Mouse (Mus musculus): Measurements from ENCODE around the gene Wdr63.

The Wdr63 gene

GRCm38 (mm10) chr3:146107921-146108571 lies at the start of gene Wdr63:
Gene Wdr63 (minus strand): TSS chr3:146108130.
- DNase-seq: peak; percentile 79 to 81

- no peak for DNase-seq
Observed at GRCm38 (mm10) chr3:146156811-146157210, 48.9 kb upstream of the Wdr63 start.

DNA sequence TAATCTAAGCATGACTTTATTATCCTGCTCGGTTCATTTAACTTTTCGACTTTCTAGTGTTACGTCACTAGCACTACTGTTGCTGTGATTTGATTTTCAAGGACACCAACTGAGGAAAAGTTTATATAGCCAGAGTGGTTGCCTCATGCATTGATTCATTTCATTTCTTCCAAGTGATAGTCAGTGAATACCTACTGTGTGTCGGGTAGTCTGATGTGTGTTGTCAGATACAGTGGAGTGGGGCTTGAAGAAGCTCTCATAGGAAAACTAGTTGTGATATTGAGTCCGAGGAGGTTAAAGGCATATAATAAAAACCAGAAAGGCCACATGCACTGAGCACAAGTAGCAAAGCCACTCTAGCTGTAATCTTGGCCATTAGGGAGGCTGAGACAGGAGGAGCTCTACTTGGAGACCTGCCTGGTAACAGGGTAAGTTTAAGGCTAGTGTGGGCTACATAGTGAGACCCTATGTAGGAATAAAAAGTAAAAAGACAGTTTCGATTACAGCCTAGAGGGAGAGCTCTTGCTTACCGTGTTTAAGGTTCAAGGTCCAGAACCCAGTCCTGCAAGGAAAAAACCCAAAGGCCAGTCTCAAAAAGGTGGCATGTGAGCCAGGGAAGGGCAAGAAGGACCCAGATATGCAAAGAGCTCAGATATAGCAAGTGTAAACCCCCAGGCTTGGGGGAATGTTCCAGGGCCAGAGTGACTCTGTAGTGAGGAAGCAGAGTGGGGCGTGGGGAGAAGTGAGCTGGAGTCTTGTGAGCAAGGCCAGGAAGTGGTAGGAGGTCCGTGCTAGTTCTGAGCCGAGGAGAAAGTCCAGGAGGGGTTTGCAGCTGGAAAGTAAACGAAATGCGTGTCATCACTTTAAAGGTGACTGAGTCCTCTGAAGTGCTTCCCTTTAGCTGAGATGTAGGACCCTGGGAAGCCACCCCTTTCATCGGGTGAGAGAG lies 48.0 kb upstream of the Wdr63 start:
- no peak for DNase-seq

DNA sequence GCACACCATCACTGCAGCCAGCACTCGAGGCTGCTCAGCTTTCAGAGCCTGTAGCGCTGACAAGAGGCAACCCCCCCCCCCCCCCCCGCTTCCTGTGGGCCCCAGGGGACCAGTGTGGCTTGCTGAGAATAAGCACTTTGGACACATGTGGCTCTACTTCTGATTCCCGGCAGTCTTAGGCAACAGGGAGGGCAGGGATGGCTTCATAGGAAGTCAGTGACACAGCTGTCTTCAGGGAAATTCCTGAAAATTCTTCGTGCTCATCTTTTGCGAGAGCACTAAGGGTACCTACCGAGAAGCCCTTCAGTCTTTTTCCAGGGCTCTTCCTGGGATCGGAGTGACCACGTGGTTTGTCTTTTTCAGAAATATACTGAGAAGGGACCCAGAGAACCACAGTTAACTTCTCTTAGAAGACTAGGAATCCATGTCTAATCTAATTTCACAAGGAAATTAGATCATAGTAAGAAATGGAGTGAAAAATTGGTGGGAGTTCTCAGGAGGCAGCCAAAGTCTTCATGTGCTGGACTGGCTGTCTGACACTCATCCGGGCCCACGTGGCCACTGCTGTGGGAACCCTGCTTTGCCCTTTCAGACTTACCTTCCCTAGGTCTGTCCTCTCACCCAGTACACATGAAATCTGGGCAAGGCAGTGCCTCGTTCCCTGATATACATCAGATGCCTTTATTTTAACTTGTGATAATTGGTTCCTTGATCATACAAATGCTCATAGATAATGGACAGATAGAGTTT lies 46.1 kb upstream of the Wdr63 start:
- no peak for DNase-seq

DNA sequence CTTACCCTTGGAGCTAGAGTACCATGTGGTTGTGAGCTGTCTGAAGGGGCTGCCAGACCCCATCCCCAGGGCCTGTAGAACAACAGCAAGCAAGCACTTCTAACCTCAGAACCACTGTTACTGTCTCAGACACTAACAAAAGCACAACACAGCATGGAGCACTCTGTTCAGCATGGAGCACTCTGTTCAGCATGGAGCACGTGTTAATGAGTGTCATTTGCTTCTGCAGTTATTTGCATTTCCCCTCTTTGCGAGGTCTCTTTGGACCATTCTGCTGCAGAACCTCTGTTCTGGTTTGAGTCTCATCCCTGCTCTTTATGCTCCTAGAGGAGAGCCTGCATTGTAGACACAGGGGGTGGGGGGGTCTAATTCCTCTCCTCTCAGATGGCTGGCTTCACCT lies 45.0 kb upstream of the Wdr63 start:
- no peak for DNase-seq

DNA sequence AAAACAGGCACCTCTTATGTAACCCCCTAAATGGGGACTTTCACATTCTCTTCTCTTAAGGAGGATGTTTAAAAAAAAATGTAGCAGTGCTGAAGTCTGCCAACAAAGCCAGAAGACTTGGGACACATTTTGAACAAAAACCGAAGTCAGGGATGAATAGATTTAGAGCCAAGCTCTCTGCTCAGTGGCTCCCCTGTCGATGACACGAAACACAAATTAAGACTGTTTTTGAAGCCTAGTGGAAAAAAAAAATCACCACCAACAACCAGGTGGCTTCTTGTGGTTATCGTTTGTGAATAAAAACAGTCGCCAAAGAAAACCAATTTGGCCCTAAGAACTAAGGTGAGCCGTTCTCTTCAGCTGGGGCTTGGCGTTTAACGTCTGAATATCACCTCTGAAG lies 44.4 kb upstream of the Wdr63 start:
- DNase-seq: no peak

GRCm38 (mm10) chr3:146151755-146152154 lies 43.8 kb upstream of the Wdr63 start:
- DNase-seq: no peak

DNA sequence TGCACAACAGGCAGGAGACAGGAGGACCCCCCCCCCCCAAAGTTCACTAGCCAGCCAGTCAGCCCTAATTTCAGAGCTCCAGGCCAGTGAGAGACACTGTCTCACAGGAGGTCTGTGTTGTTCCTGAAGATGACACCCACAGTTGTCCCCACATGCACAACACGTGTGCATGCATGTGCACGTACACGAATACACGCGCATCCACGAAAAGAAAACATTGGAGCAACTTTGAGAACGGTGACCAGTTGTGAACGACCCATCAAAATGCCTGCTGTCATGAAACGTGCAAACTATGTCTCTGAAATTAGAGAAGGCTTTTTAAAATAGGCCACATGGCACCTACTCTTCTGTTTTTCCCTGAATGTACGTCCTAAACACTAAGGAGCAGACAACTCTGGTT lies 43.4 kb upstream of the Wdr63 start:
- no peak for DNase-seq

- DNase-seq: no peak
Observed at GRCm38 (mm10) chr3:146150560-146150959, 42.6 kb upstream of the Wdr63 start.

- peak in 1 of 2 experiments; percentile 6 for DNase-seq
Observed at GRCm38 (mm10) chr3:146150058-146150400, 42.1 kb upstream of the Wdr63 start.

- DNase-seq: no peak
Observed at GRCm38 (mm10) chr3:146149156-146150057, 41.5 kb upstream of the Wdr63 start, which contains the start of gene Mcoln2. Gene Mcoln2 (plus strand): TSS chr3:146149833.

- no peak for DNase-seq
Observed at GRCm38 (mm10) chr3:146146131-146146530, 38.2 kb upstream of the Wdr63 start.

- DNase-seq: no peak
Observed at GRCm38 (mm10) chr3:146145501-146145900, 37.6 kb upstream of the Wdr63 start.

- no peak for DNase-seq
Observed at GRCm38 (mm10) chr3:146142523-146142922, 34.6 kb upstream of the Wdr63 start.

DNA sequence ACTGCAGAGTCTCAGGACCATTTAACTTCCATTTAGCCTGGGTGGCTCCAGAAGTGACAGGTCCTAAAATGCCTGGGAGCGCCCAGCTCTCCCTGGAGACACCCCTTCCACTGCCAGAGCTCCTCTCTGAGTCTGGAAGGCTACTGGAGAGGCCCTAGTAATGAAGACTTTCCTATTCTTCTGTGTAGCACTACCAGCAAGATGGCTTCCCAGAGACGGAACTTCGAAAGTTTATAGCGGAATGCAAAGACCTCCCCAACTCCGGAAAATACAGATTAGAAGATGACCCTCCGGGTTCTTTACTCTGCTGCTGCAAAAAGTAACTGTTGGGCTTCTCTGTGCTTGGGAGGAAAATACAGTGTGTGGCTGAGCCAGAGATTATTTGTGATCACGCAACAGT lies 32.3 kb upstream of the Wdr63 start:
- DNase-seq: no peak

DNA sequence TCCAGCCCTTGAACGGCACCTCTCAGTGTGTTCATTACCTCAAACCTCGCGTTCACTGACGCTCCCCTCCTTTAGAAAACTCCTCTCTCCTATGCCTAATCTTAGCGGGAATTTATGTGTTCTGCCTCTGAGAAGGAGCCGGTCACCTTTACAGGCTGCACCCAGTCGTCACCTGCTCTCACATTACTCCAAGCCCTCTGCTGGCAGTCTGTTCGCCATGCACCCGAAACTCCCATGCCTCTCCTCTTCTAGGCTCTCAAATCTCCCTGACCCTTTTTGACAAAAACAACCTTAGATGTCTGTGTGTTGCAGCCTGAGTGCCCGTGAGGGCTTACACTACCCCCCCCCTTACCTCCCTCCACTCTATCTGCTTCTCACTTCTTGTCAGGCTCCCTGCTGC lies 28.5 kb upstream of the Wdr63 start:
- peak in 1 of 2 experiments; percentile 9 for DNase-seq

DNA sequence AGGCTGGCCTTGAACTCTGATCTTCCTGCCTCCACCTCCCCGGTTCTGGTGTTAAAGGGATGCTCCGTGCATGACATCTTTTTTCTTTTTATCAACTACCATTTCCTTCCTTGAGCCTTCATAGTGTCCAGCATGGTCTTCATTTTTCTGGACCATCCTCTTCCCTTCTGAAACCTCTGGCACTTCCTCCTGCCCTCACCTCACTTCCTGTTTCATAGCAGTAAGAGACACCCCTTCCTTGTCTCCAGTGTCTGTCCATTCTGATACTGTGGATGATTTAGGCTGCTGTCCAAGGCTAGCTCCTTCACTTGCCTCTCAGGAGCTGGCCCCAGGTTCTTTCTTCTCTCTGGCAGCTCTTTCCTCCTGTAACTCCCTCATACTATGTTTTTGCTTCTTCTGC lies 27.5 kb upstream of the Wdr63 start:
- DNase-seq: no peak

- no peak for DNase-seq
Observed at GRCm38 (mm10) chr3:146134834-146135233, 26.9 kb upstream of the Wdr63 start.

DNA sequence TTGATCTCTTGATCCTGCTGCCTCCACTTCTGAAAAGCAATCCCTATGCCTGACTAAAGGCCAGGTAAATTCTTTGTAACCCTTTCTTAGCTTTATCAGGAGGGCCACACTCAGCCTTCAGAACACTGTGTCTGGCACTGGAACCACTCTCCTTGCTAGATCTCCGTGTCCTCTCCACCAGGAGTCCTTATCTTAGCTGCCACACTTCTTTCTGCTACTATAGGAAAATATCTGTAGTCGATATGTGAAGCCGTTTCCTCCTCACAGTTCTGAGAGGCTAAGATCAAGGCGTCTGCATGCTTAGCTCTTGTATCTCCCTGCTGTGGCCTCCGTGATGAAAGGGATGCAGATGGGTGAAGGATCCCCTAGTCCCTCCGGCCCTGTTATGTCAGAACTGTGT lies 19.3 kb upstream of the Wdr63 start:
- no peak for DNase-seq

DNA sequence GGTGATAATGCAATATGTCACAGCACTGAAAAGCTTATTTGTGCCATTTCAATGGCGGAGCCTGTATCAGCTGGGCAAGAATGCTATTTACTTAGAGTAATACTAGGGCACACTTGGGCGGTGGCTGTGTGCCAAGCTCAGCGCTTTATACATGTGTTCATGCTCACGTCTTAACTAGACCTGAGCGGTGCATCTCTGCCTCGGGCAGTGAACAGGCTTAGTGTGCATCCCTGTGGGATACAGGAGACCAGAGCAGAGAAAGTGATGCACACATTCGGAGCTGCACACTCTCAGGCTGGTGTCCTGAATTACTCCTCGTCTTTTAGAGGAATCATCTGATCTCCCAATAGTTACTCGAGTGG lies 15.5 kb upstream of the Wdr63 start:
- peak; percentile 7 to 26 for DNase-seq

DNA sequence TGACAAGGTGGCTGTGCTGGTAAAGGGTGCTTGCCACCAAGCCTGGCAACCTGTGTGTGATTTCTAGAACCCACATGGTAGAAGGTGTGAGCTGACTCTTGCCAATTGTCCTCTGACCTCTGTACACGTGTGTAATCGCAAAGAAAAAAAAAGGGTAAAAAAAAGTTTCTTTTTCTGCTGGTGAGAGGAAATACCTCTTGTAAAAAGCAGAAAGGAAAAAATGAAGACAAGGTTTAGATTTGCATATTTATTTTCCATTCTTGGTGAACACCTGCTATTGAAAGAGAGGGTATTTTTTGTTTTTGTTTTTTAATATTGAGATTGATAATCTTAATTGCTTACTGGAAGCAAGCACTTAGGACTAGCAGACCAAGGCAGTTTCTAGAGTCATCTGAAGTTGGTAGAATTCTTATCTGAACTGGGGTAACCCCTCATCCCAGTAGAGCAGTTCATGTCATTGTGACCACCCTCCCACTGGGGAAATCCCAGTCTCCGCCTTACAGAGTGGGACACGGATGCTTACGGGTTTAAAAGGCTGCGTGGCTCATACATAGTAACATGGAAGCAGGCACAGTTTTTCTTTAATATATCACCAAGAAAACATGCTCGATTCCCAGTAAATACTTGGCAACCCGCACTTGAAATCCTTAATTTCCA lies 15.0 kb upstream of the Wdr63 start:
- DNase-seq: no peak

DNA sequence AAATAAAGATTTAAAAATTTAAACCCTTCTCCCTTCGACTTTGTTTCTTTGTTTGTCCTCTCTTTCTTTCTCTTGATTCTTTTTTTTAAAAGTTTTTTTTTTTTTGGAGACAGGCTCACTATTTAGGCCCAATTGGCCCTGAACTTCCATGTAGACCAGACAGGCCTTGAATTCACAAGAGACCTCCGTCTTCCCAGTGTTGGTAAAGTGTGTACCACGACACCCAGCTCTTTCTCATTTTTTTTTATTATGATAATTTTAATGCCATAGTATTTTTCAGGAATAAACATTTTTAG lies 14.1 kb upstream of the Wdr63 start:
- no peak for DNase-seq
